In genomic region chr14:66462081-66462480, GRCm38 (mm10) we compare ENCODE assay signal across 12 mouse cellular contexts.
"Had no signal": no experiment of that assay in that cellular context is flagged by ENCODE, and none has a peak within 500 bp of the region (broad histone marks: within the 10 kb centered on the region; RNA-seq: fewer than 3 reads in every experiment).

No protein-coding gene starts in this region.

- H3K27me3 ChIP-seq: liver, embryonic 15.5 days had no signal

- DNase-seq: kidney, adult 2 months; lung, adult 2 months; lung, postnatal 36 days; midbrain, embryonic 14.5 days; thymus, adult 18-20 months; thymus, postnatal 14 days had no signal

- H3K4me1 ChIP-seq: limb, embryonic 10.5 days; liver, embryonic 15.5 days had no signal

- H3K9me3 ChIP-seq: liver, embryonic 15.5 days had no signal

- H3K9ac ChIP-seq: liver, embryonic 15.5 days had no signal

- H3K4me3 ChIP-seq: layer of hippocampus, adult 2 months; left cerebral cortex, adult 2 months; limb, embryonic 10.5 days; liver, embryonic 15.5 days had no signal

- ATAC-seq: lung, postnatal 0 days had no signal

- H3K36me3 ChIP-seq: limb, embryonic 10.5 days; liver, embryonic 15.5 days had no signal

- H3K27ac ChIP-seq: layer of hippocampus, adult 2 months; left cerebral cortex, adult 2 months; limb, embryonic 10.5 days; liver, embryonic 15.5 days had no signal

- H3K4me2 ChIP-seq: liver, embryonic 11.5 days; liver, embryonic 15.5 days had no signal
